Mouse (Mus musculus) erythroblast, embryonic 14.5 days (primary cell): ENCODE measurements around the gene Syp.

Experiments
- GATA1 ChIP-seq: IDR thresholded peaks from 2 replicates; pipeline ENCODE4 v1.6.1; 2012; ENCODE audit warnings: low read length, inconsistent platforms, mixed read lengths
- TAL1 ChIP-seq: IDR thresholded peaks from 3 replicates; pipeline ENCODE4 v1.6.1; 2012; ENCODE audit warnings: low read length, inconsistent platforms, mixed read lengths

DNA sequence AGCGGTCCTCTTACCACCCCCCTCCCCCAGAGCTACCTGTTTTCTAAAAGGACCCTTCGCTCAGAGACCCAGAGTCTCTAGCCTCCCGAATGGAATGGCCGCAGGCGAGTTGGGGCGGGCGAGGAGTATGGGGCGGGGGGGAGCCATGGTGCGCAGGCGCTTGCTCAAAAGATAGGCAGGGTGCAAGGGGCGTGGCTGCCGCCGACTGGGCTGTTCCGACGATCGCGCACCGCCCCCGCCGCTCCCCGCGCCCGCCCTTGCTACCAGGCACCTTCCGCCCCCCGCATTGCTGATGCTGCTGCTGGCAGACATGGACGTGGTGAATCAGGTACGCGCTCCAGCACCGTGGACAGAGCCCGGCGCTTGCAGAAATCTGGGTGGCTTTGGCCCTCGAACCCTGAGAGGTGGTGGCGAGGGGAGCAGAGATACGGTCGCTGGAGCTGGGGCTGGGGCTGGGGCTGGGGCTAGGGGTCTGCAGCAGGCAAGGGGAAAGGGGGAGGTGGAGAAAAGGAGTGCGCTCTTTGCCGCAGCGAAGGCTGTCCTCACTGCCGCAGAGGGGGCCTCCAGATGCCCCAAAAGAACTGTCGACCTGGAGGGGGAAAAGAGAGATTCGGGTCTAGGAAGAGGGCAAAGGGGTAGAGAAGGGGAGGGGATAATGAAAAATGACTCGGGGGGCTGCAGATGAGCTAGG is at the start of gene Syp:
- TF ChIP-seq TAL1 (no peak), GATA1 (no peak)
